Mouse (Mus musculus) urinary bladder, postnatal 14 days (tissue): Measurements from ENCODE around the gene Atl2.

Experiments used
- DNase-seq: peaks from one replicate; pipeline ENCODE4 v3.0.0; 2021; ENCODE audit warnings: low spot score

Atl2 gene

GRCm38 (mm10) chr17:79817995-79818394, 77.9 kb downstream of the Atl2 start:
- no peak for DNase-seq

- no peak for DNase-seq
Observed at GRCm38 (mm10) chr17:79817551-79817950, 78.4 kb downstream of the Atl2 start.

GRCm38 (mm10) chr17:79816896-79817295, 79.0 kb downstream of the Atl2 start:
- no peak for DNase-seq

- DNase-seq: no peak
Observed at GRCm38 (mm10) chr17:79810421-79810820, 85.5 kb downstream of the Atl2 start.

GRCm38 (mm10) chr17:79809491-79810316, 86.2 kb downstream of the Atl2 start:
- no peak for DNase-seq

GRCm38 (mm10) chr17:79807237-79807930, 88.5 kb downstream of the Atl2 start:
- DNase-seq: no peak

GRCm38 (mm10) chr17:79804747-79805146, 91.2 kb downstream of the Atl2 start:
- no peak for DNase-seq

GRCm38 (mm10) chr17:79802056-79802455, 93.9 kb downstream of the Atl2 start:
- no peak for DNase-seq

GRCm38 (mm10) chr17:79798831-79799230, 97.1 kb downstream of the Atl2 start:
- DNase-seq: no peak
